Mouse (Mus musculus) lung, adult 2 months (tissue): ENCODE results near the gene Gm42669. TPM values are rescaled to one million over a fixed set of nuclear protein-coding genes. Genes with fewer than 3 reads are reported as not detected.

Source experiments
- DNase-seq: peaks from one replicate; pipeline ENCODE4 v3.0.0; 2022
- H3K4me1 ChIP-seq: fragments of 200-500 bp; 2 replicates; pipeline ENCODE4 v1.6.1; 2011; ENCODE audit warnings: low read length; ENCODE audit not compliant: control insufficient read depth, insufficient read depth
- H3K4me3 ChIP-seq: fragments of 200-500 bp; replicated peaks from 2 replicates; pipeline ENCODE3; 2011; ENCODE audit warnings: low read depth, mild to moderate bottlenecking, control low read depth, low read length; ENCODE audit errors: extremely low read depth
- CTCF ChIP-seq: fragments of 200-500 bp; IDR thresholded peaks from 2 replicates; pipeline ENCODE4 v1.5.1; 2011; ENCODE audit warnings: mild to moderate bottlenecking, low read length, control low read depth; ENCODE audit not compliant: insufficient read depth
- POLR2A ChIP-seq: fragments of 200-500 bp; IDR thresholded peaks from 2 replicates; pipeline ENCODE4 v1.6.1; 2011; ENCODE audit warnings: low read depth, mild to moderate bottlenecking, control low read depth, low read length, borderline replicate concordance; ENCODE audit errors: extremely low read depth
- WGBS: fragments of 180-500 bp; shearing (Covaris S2); methylation state at CpG from one replicate; pipeline ENCODE4 v1.1.7; 2018; 5-methylcytosine and 5-hydroxymethylcytosine counted together
- polyA plus RNA-seq: library from polyadenylated mRNA; depleted of rRNA; stranded (reverse); fragments of >200 nt; gene quantifications from 2 replicates; pipeline ENCODE4 v1.2.3, GENCODE M21; 2012; rRNA removed

Gm42669 gene
- 0.06 TPM in 1 of 2 replicates, not detected in the other for polyA plus RNA-seq

DNA sequence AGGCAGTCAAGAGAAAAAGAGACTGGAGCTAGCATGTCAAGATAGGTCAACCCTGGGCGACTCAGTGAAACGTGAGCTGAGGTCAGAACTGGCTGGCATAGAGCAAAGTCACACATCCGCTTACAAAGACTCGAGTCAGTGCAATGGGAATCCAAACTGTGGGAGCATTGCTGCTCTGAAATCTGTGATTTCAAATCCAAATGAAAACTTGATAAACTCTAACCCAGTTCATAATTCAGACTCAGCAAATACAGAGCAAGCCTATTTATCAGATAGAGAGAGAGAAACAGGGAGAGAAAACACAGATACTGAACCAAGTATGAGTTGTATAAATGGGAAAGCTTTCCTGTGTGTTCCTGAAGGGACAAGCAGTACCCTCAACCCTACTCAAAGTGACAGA lies at the start of gene Gm42669:
Gene Gm42669, plus strand, starts transcription at position 301 of the 400 bp plus-strand sequence.
- Histone ChIP-seq H3K4me1 (no peaks in the 10 kb centered on the region), H3K4me3 (no peak within 1 kb of the TSS)
- 79% methylated on average over 4 of the region's 4 CpGs for WGBS
- TF ChIP-seq POLR2A: no peak
- TF ChIP-seq CTCF: no peak
- DNase-seq: no peak

DNA sequence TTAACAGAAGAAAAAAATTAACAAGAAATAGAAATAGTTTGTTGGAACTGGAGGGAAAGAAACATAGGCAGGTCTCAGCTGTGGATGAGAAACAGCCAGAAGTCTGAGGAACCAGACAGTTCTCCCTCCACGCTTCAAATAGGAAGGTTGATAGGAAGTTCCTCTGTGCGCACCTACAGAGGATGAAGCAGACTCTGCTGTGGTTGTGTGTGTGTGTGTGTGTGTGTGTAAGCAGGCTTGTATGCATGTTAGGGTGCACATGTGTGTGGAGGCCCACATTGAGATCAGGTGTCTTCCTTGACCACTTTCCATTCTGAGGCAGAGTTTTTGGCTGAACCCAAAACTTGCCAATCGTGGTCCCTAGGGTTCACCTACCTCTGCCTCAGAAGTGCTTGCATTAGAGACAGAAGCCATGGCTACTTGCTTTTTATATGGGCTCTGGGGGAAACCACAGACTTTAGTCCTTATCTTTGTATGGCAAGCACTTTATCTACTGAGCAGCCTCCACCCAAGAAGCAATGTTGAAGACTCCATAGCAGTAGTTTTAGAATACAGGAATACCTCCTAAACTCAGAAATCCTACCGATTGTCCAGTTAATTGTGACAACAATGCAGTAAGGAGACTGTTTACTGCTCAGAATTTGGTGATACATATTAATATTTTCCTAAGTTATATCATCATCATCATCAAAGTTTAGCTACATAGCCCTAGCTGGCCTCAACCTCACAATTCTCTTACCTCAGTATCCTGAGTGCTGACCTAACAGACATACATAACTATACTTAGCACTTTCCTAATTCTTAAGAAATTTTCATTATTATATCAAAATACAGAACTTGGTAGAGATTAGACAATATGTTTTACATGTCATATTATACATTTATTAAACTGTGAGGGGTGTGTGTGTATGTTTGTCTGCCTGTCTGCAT lies 45.0 kb upstream of the Gm42669 start:
- Histone ChIP-seq H3K4me1 (no peaks in the 10 kb centered on the region), H3K4me3 (no peak overlapping the region)
- no peak for DNase-seq
- WGBS: 92% methylated on average over 4 of the region's 4 CpGs
- TF ChIP-seq CTCF: no peak
- TF ChIP-seq POLR2A: no peak

DNA sequence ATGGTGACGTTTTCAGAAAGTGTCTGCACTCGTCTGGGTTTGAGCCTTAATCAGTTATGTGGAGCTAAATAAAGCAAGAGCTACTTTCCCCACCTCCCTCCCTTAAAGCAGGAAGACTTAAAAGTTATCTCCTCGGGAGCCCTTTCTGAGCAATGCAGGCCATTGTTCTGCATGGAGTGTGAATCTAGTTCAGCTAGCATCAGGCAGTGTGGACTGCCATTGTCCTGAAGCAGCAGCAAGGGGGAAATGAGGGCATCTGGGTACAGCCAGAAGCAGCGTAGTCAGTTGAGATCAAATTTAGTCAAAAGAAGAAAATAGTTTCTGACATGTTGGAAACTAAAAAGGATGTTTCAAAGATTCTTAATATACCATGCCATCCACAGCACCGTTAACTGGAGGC lies 40.9 kb upstream of the Gm42669 start:
- WGBS: 63% methylated on average over 5 of the region's 5 CpGs
- no peak overlapping the region for H3K4me3 ChIP-seq
- no peak for DNase-seq

GRCm38 (mm10) chr5:107467098-107467497 lies 40.3 kb upstream of the Gm42669 start:
- Histone ChIP-seq H3K4me3 (no peak overlapping the region), H3K4me1 (no peaks in the 10 kb centered on the region)
- 86% methylated on average over 4 of the region's 4 CpGs for WGBS
- DNase-seq: no peak
- no peak for TF ChIP-seq CTCF
- TF ChIP-seq POLR2A: no peak

More for the DNA sequence above, 40.9 kb upstream of the Gm42669 start:
- TF ChIP-seq POLR2A (no peak), CTCF (no peak)
- H3K4me1 ChIP-seq: no peaks in the 10 kb centered on the region

GRCm38 (mm10) chr5:107470600-107471329 lies 36.7 kb upstream of the Gm42669 start:
- WGBS: 68% methylated on average over 10 of the region's 10 CpGs
- Histone ChIP-seq H3K4me3 (no peak overlapping the region), H3K4me1 (no peaks in the 10 kb centered on the region)
- DNase-seq: no peak
- TF ChIP-seq POLR2A (no peak), CTCF (no peak)

DNA sequence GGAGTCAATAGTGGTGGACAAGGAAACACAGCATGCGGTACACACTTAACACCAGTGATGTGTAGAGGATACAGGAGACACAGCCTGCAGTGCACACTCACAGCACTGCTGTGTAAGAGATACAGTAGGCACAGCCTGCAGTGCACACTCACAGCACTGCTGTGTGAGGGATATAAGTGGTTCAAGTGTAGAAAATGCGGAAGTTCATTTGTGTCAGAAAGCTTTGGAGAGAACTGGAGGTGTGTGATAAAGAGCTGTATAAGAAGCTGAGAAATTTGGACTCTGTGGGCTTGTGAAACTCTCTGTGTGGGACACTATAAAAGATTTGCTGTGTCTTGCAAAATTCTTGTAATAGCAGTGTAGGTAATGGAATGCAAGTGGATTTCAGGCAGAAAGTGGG lies 27.2 kb upstream of the Gm42669 start:
- no peak for TF ChIP-seq POLR2A
- no peak for TF ChIP-seq CTCF
- WGBS: 85% methylated on average over 2 of the region's 2 CpGs
- no peaks in the 10 kb centered on the region for H3K4me1 ChIP-seq
- no peak for DNase-seq
- no peak overlapping the region for H3K4me3 ChIP-seq

DNA sequence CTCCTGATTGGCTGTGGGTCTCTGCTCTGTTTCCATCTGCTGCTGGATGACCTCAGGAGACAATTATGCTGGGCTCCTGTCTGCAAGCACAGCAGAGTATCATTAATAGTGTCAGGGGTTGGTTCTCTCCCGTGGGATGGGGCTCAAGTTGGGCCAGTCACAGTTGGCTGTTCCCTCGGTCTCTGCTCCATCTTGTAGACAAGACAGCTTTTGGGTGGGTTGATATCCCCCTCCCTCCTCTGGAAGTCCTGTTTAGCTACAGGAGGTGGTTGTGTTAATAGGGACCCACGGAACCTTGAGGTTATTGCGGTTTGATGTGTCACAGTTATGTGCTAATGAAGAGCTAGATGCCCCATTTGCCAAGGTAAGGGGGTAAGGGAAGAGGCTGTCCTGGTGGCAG lies 18.4 kb upstream of the Gm42669 start:
- TF ChIP-seq POLR2A (no peak), CTCF (no peak)
- no peak for DNase-seq
- 70% methylated on average over 4 of the region's 4 CpGs for WGBS

DNA sequence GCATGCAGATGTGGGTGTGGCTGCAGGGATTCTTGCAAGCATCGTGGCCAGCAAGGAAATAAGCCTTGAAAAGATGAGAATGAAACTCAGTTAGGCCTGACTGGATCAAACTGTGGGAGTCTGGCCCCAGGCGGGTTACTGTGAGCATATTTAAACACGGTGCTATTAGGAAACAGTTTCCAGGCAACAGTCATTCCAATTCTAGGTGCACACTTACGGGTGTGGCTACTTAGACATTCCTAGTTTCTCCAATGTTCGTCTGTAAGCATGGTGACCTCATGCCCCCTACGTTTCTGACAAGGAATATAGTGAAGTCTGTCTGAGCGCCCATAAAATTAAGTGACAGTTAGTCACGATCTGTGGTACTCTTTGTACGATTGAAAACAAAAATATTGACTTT lies 16.4 kb upstream of the Gm42669 start:
- no peak for TF ChIP-seq CTCF
- TF ChIP-seq POLR2A: no peak
- Histone ChIP-seq H3K4me3 (no peak overlapping the region), H3K4me1 (no peaks in the 10 kb centered on the region)
- WGBS: 67% methylated on average over 9 of the region's 9 CpGs
- no peak for DNase-seq

More for the DNA sequence above, 18.4 kb upstream of the Gm42669 start:
- Histone ChIP-seq H3K4me1 (no peaks in the 10 kb centered on the region), H3K4me3 (no peak overlapping the region)

GRCm38 (mm10) chr5:107492471-107492870 lies 14.9 kb upstream of the Gm42669 start:
- no peak overlapping the region for H3K4me3 ChIP-seq
- WGBS: 93% methylated on average over 2 of the region's 2 CpGs
- no peaks in the 10 kb centered on the region for H3K4me1 ChIP-seq
- DNase-seq: no peak
- TF ChIP-seq POLR2A (no peak), CTCF (no peak)
